Mouse (Mus musculus): Measurements from ENCODE around the gene Pawr. TPM values are rescaled to one million over a fixed set of nuclear protein-coding genes. Genes with fewer than 3 reads are reported as not detected.

Pawr gene
- polyA plus RNA-seq (2014; fragmentation: Illumina TruSeq; extraction: RNeasy Lipid Tissue Mini Kit (QIAGEN cat#74804); ENCODE audit: low read depth, low replicate concordance), result 15.5 TPM

GRCm38 (mm10) chr10:108331784-108332561, at the start of gene Pawr:
TSS of gene Pawr (plus strand) at chr10:108332121.

Other genes with a start within 250 kb of the Pawr start
- 71.1 TPM for gene Ppp1r12a, start 169.9 kb upstream of the Pawr start, polyA plus RNA-seq (2014; fragmentation: Illumina TruSeq; extraction: RNeasy Lipid Tissue Mini Kit (QIAGEN cat#74804); ENCODE audit: low read depth, low replicate concordance)